Mouse (Mus musculus): ENCODE measurements around the gene Cd163l1.

GRCm38 (mm10) chr7:140180692-140181091 lies 37.4 kb upstream of the Cd163l1 start:
- TF ChIP-seq CTCF (IDR thresholded peaks at IDR 0.05; ENCODE audit: insufficient read depth, low read length) (no peak), POLR2A (IDR thresholded peaks at IDR 0.05; ENCODE audit: borderline replicate concordance, extremely low read depth, low read depth, low read length) (no peak)
